Mouse (Mus musculus) stomach, postnatal 0 days (tissue): ENCODE results near the gene Zfp683.
A peak's percentile ranks its signal among the peaks of the same experiment; 100 is the strongest.

ENCODE experiments used
- CTCF ChIP-seq: IDR thresholded peaks from 2 replicates; pipeline ENCODE4 v1.5.1; 2016; ENCODE audit warnings: antibody characterized with exemption, low read depth, mild to moderate bottlenecking, moderate library complexity
- EP300 ChIP-seq: optimal IDR thresholded peaks from 2 replicates; pipeline ENCODE3; 2016; ENCODE audit warnings: antibody characterized with exemption

GRCm38 (mm10) chr4:134020621-134021020 lies 33.0 kb upstream of the Zfp683 start:
- TF ChIP-seq CTCF, result 0 out of 2 replicates have a peak, but pooled peaks have one; percentile 5
- TF ChIP-seq EP300, result no peak
